Mouse (Mus musculus) fibroblast of lung, adult 2 months (primary cell): ENCODE data around the gene Atp5s.

Source experiments
- DNase-seq: peaks from one replicate; pipeline ENCODE4 v3.0.0-alpha.2; 2011; ENCODE audit warnings: low read depth

Gene Atp5s

GRCm38 (mm10) chr12:69733518-69733917, 8.8 kb downstream of the Atp5s start:
- no peak for DNase-seq

- no peak for DNase-seq
These were observed 9.2 kb downstream of the Atp5s start for GRCm38 (mm10) chr12:69733923-69734322.

GRCm38 (mm10) chr12:69741965-69742364, 17.2 kb downstream of the Atp5s start:
- no peak for DNase-seq

DNA sequence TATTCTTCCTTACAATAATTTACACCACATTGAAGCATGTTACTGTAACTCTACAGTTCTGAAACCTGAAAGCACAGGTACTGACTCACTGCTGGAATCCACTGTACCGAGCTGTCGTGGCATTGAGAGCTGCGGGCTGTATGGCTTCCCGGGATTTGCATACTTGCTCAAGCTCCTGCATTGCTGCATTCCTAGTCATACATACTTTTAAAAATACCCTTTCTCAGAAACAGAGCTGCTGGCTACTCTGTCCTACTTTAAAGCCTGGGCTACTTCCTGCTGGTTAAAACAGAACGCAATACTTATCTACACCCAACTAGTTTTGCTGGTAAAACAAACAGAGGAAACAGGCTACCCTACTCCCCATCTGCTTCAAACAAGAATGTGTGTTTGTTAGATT, 19.4 kb downstream of the Atp5s start:
- no peak for DNase-seq

GRCm38 (mm10) chr12:69751864-69752341, 27.2 kb downstream of the Atp5s start:
- no peak for DNase-seq

GRCm38 (mm10) chr12:69753936-69754335, 29.2 kb downstream of the Atp5s start:
- DNase-seq: no peak

- no peak for DNase-seq
These were observed 31.3 kb downstream of the Atp5s start for GRCm38 (mm10) chr12:69756015-69756414.

DNA sequence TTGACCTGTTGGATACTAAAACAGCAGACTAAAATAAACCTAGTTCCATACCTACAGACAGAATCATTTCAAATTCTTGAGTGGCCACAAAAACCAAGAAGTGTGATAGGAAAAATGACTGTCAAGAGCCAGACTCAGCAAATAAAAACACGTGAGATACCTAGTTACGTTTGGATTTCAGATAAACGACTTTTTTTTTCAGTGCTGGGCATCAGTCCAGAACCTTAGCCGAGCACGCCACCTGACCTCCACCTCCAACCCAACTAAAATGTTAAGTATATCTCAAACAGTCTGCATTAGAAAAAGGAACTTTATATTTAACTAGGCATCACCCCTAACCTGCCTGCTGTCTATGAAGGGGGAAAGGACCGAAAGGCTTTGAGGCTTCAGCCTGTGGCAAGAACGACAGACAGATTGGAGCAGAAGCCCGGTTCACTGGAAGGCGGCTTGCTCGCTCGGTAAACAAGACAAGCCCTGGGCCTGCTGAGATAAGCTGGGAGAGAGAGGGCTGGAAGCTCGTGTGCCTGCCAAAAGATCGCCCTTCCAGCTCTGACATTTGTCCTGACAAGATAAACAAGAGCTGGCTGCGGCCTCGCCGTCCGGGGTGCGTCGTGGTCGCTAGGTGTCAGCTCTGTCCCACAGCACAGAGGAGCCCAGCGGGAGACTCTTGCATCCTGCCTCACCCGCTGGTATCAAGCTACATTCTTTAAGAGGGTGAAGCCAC, 32.8 kb downstream of the Atp5s start:
- DNase-seq: no peak

DNA sequence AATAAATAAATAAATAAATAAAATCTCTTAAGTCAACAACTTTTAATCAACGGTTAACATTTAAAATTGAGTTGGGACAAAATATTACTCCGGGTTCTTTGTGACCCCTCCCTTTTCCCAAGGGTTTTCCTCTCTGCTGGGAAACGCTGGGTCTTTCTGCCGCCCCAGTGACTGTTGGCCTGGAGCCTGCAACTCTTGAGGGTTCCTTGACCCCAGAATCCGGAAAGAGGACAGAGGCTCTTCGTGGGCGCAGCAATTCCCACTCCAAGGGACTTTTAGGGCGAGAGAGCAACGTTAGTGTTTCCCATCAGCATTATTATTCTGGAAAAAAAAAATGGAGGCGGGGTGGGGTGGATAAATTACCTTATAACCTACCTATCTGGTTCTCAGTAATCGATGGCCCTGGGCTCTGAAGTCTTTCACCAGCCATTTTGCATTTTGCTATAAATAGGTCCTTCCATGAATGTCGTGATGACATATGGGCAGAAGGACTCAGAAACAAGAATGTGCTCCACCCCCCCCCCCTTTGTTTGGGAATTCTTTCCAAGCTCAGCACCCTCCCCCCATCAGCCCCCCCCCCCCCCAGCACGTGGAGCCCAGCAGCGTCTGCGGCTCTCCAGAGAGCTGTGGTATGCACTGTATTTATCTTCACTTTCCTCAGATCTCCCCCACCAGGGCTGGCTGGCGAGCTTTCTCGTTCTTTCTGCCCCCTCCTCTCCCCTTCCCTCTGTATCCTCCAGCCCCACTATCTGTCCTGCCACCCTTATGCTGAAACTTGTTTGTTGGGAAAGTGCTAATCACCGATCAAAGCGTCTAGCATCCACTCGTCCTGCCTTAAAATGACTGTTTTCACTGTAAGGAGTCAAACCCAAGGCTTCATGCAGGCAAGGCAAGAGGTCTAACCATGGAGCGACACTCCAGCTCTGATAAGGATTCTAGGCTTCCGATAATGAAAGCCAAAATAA, 33.8 kb downstream of the Atp5s start:
- DNase-seq: no peak

DNA sequence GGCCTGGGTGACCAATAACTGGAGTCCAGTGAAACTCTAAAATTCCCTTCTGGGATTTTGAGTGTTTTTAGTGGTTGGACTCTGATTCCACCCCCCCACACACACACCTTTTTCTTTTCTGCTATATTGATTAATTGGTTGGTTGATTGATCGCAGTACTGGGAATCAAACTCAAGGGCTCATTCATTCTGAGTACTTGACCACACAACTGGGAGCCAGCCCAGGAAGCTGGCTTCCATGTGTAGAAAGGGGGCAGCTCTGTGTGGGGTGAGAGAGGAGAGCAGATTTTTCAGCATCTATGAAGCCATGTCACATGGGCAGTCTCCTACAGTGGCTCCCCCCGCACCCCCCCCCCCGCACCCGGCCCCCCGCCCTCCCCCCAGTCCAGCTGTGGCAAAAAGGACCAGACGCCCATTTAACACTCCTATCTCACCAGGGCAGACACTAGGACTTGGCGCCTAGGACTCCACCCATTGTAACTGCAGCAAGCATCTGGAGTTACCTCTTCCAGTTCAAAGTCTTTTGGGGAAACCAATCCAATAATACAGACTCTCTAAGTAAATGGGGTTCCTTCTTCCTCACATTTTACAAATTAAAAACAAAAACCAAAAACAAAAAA, 34.6 kb downstream of the Atp5s start:
- no peak for DNase-seq

GRCm38 (mm10) chr12:69760014-69760413, 35.3 kb downstream of the Atp5s start:
- no peak for DNase-seq

DNA sequence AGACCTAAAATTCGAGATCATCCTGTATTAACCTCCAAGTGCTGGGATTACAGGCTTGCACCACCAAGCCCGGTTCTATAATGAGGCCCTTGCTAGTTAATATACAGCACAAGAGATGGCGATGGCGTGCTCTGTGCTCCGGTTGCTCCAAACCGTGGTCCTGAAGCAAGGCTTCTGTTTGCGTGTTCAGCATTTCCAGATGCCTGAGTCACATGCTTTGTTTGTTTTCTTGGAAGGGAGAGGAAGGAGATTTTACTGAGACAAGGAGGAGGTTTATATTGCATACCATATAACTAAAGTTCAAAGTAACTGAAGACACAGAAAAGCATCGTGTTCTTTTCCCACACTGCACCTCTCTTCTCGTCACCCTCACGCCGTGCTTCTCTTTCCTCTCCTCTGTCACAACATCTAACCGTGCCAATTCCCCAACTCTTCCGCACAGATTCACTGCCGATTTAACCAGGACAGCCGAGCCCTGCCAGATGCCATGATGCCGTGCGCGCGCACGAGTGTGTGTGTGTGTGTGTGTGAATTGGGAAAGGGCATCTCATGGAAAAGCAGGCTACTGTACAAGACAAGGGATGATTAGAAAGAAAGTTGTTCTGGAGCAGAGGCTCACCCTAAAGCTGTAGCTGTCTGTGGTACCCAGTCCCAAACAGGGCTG, 36.1 kb downstream of the Atp5s start:
- no peak for DNase-seq

DNA sequence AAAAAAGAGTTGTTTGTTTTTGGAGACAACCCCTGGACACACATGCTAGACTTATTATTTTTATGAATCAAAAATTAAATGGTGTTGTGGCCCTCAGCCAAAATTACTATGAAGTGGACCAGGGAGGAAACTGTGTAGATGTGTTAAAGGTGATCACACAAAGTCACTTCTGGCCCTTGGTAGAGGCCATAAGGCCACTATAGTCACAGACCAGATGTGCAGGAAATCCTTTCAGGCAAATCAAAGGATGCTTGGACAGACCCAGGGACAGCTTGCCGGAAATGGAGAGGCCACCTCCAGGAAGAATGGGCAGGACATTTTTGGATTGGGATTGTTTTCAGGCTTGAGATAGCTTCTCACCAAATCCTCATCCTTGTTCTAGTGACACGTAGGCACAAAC, 36.9 kb downstream of the Atp5s start:
- DNase-seq: no peak

DNA sequence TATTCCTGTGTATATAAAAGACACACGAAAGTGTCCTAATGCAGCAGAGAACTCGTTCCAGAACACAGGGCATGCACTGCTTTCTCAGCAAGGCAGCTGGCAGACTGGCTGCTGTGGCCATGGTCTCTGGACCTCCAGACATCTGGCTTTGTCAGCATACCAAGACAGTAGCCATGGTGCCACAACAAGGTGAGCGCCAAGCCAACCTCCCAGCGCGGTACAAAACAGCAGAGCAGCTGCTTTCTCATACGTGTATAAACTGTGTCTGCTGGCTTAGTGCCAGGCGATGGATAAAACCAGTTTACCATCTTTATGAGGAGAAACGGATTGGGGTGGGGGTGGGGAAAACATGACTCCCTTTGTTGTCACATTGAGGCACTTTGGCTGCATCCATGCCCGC, 40.8 kb downstream of the Atp5s start:
- no peak for DNase-seq

GRCm38 (mm10) chr12:69766185-69766904, 41.6 kb downstream of the Atp5s start:
- DNase-seq: no peak

- DNase-seq: no peak
These were observed 42.9 kb downstream of the Atp5s start for GRCm38 (mm10) chr12:69767476-69768258.

GRCm38 (mm10) chr12:69768841-69769240, 44.1 kb downstream of the Atp5s start:
- DNase-seq: no peak

GRCm38 (mm10) chr12:69776607-69777340, 52.0 kb downstream of the Atp5s start:
- no peak for DNase-seq

- DNase-seq: no peak
These were observed 52.6 kb downstream of the Atp5s start for GRCm38 (mm10) chr12:69777341-69777730.

GRCm38 (mm10) chr12:69777957-69778356, 53.2 kb downstream of the Atp5s start:
- no peak for DNase-seq
